Comparison of ENCODE assay signal across 8 mouse cellular contexts in genomic region chr9:49617216-49617615, GRCm38 (mm10).
DNase-seq lines count a peak whose midpoint lies in the region; ATAC-seq and TF ChIP-seq lines count a peak whose summit lies in the region.

No protein-coding gene starts in this region.

- 12% methylated on average over 3 of the region's 3 CpGs for WGBS in stomach, postnatal 0 days

- H3K4me1 ChIP-seq in stomach, postnatal 0 days (replicated peaks; ENCODE audit: control insufficient read depth, insufficient read depth) = no peaks in the 10 kb centered on the region

- no peaks in the 10 kb centered on the region for H3K9me3 ChIP-seq in stomach, postnatal 0 days (ENCODE audit: control insufficient read depth, low read length)

- H3K9ac ChIP-seq in stomach, postnatal 0 days (ENCODE audit: low read length) = no peak overlapping the region

- peak; percentile 40 to 64 for DNase-seq in heart, postnatal 10 days
- DNase-seq in heart, postnatal 25 days (ENCODE audit: low spot score) = no peak
- DNase-seq in urinary bladder, postnatal 25 days (ENCODE audit: low spot score) = peak; percentile 5
- DNase-seq in urinary bladder, postnatal 36 days (ENCODE audit: low spot score in 2 of 2) = no peak
- DNase-seq in embryo, embryonic 11 days = peak; percentile 61
- DNase-seq in left cerebral cortex, adult 2 months (ENCODE audit: extremely low spot score in 1 of 2, low spot score in 2 of 2) = peak in 1 of 2 experiments; percentile 57
- DNase-seq in stomach, postnatal 0 days (ENCODE audit: low spot score) = peak; percentile 21

- TF ChIP-seq EP300 in stomach, postnatal 0 days (optimal IDR thresholded peaks at IDR 0.05) = no peak

- H3K27ac ChIP-seq in left cerebral cortex, adult 2 months = 0 out of 2 replicates have a peak overlapping the region, but pooled peaks have one; percentile 16
- no peak overlapping the region for H3K27ac ChIP-seq in stomach, postnatal 0 days (replicated peaks)

- H3K27me3 ChIP-seq in stomach, postnatal 0 days (ENCODE audit: control insufficient read depth, insufficient read depth, low read length) = no peaks in the 10 kb centered on the region

- H3K36me3 ChIP-seq in stomach, postnatal 0 days (ENCODE audit: control insufficient read depth, insufficient read depth, low read length) = no peaks in the 10 kb centered on the region

- TF ChIP-seq CTCF in left cerebral cortex, adult 2 months (IDR thresholded peaks at IDR 0.05) = peak; percentile 83
- peak; percentile 85 for TF ChIP-seq CTCF in stomach, postnatal 0 days (IDR thresholded peaks at IDR 0.05; ENCODE audit: low read depth)

- H3K4me3 ChIP-seq in left cerebral cortex, adult 2 months = no peak overlapping the region
- no peak overlapping the region for H3K4me3 ChIP-seq in stomach, postnatal 0 days (ENCODE audit: low read depth, low read length)

- no peak for ATAC-seq in stomach, postnatal 0 days (ENCODE audit: low FRiP score, low TSS enrichment)
- ATAC-seq in erythroid progenitor cell, adult 5-6 weeks (replicated peaks; ENCODE audit: low FRiP score, poor library complexity, severe bottlenecking) = no peak

- intact Hi-C loops in heart, postnatal 10 days (cut with DNase I) = loop anchor here (1.0 to 5.0 kb wide), 2 partner anchors 555 to 820 kb away; no protein-coding TSS in a partner anchor
- intact Hi-C loops in heart, postnatal 25 days (cut with DNase I) = loop anchor here (1.0 to 5.0 kb wide), 2 partner anchors 555 to 820 kb away; no protein-coding TSS in a partner anchor
- intact Hi-C loops in left cerebral cortex, adult 2 months (cut with DNase I) = loop anchor here (5.0 kb wide), 3 partner anchors 320 to 820 kb away; no protein-coding TSS in a partner anchor

- no peak overlapping the region for H3K4me2 ChIP-seq in stomach, postnatal 0 days (replicated peaks; ENCODE audit: low read depth)

Comparison
In these comparisons a context has a peak if more than half of its experiments do, and no peak if none do; other contexts are left out.
1. DNase-seq: peak in heart, postnatal 10 days (2 of 2), urinary bladder, postnatal 25 days (single experiment), embryo, embryonic 11 days (single experiment) and stomach, postnatal 0 days (single experiment); none in heart, postnatal 25 days (single experiment) and urinary bladder, postnatal 36 days (0 of 2).